Mouse (Mus musculus) ES-E14 (cell line): ENCODE results near the gene Olfr54. TPM values are rescaled to one million over a fixed set of nuclear protein-coding genes. Genes with fewer than 3 reads are reported as not detected.

Source experiments
- DNase-seq: peaks from one replicate; pipeline ENCODE4 v3.0.0-alpha.2; 2013; ENCODE audit warnings: low read depth, low spot score
- H3K27ac ChIP-seq: 2 replicates; pipeline ENCODE4 v1.5.1; 2012; ENCODE audit warnings: low read depth, mild to moderate bottlenecking, low read length, moderate library complexity, mixed read lengths; ENCODE audit not compliant: poor library complexity, insufficient read depth, severe bottlenecking
- H3K36me3 ChIP-seq: 2 replicates; pipeline ENCODE4 v1.6.1; 2012; ENCODE audit warnings: mild to moderate bottlenecking, low read length, moderate library complexity, mixed read lengths; ENCODE audit not compliant: control insufficient read depth, poor library complexity, insufficient read depth, severe bottlenecking
- H3K4me1 ChIP-seq, 2 experiments: fragments of 150-350 bp in 1 of 2; sonication (generic) in 1 of 2; 2 replicates each; pipeline ENCODE4 v1.6.1; 2012; ENCODE audit warnings: low read length in 2 of 2, mild to moderate bottlenecking in 1 of 2, mixed read lengths in 1 of 2; ENCODE audit not compliant: control insufficient read depth in 2 of 2, insufficient read depth in 2 of 2, poor library complexity in 1 of 2
- H3K4me3 ChIP-seq, 2 experiments: fragments of 150-350 bp in 1 of 2; sonication (generic) in 1 of 2; 2 replicates each; pipeline ENCODE4 v1.5.1; 2012; ENCODE audit warnings: low read length in 2 of 2, low read depth in 1 of 2, mild to moderate bottlenecking in 1 of 2, mixed read lengths in 1 of 2; ENCODE audit not compliant: insufficient read depth in 1 of 2, poor library complexity in 1 of 2, severe bottlenecking in 1 of 2
- H3K9ac ChIP-seq: 2 replicates; pipeline ENCODE4 v1.6.1; 2012; ENCODE audit warnings: low read depth, mild to moderate bottlenecking, low read length, mixed read lengths; ENCODE audit not compliant: poor library complexity, insufficient read depth, severe bottlenecking
- H3K9me3 ChIP-seq: fragments of 150-350 bp; sonication (generic); 2 replicates; pipeline ENCODE4 v1.6.1; 2012; ENCODE audit warnings: low read depth, mild to moderate bottlenecking, low read length; ENCODE audit not compliant: control insufficient read depth, insufficient read depth
- CHD2 ChIP-seq: IDR thresholded peaks from 2 replicates; pipeline ENCODE4 v1.6.1; 2014; ENCODE audit warnings: mild to moderate bottlenecking, low read depth, low read length, inconsistent platforms
- HCFC1 ChIP-seq: IDR thresholded peaks from 2 replicates; pipeline ENCODE4 v1.6.1; 2012; ENCODE audit warnings: low read length, inconsistent platforms, borderline replicate concordance; ENCODE audit not compliant: insufficient read depth
- MAFK ChIP-seq: IDR thresholded peaks from 2 replicates; pipeline ENCODE4 v1.6.1; 2014; ENCODE audit warnings: mild to moderate bottlenecking, low read depth, low read length, inconsistent platforms; ENCODE audit not compliant: insufficient read depth
- ZC3H11A ChIP-seq: IDR thresholded peaks from 2 replicates; pipeline ENCODE4 v1.6.1; 2012; ENCODE audit warnings: low read depth, mild to moderate bottlenecking, inconsistent platforms, low read length, borderline replicate concordance
- ZNF384 ChIP-seq: IDR thresholded peaks from 2 replicates; pipeline ENCODE4 v1.6.1; 2012; ENCODE audit warnings: low read depth, low read length, inconsistent platforms
- in situ Hi-C, 2 experiments: fragments of 600-800 bp; cut with MboI; formaldehyde crosslinking; loops; one replicate each; pipeline ENCODE4 v1.15.1; 2025; ENCODE audit warnings: low sequenced_read_pairs in 2 of 2, inconsistent platforms in 1 of 2; ENCODE audit not compliant: unreplicated experiment in 2 of 2
- total RNA-seq: library from RNA; depleted of rRNA; stranded (reverse); fragments of 300-350 nt; gene quantifications from 2 replicates; pipeline ENCODE4 v1.2.3, GENCODE M21; 2012; rRNA removed

Olfr54 gene
- not detected in 2 replicates for total RNA-seq

- Histone ChIP-seq H3K4me3 (no peak within 1 kb of the TSS), H3K4me1 (peaks cover 0 to 4% of the 10 kb centered on the region in 2 experiments; a peak in 1 of 4 replicates), H3K36me3 (no peaks in the 10 kb centered on the region), H3K9ac (no peak within 1 kb of the TSS), H3K9me3 (no peaks in the 10 kb centered on the region), H3K27ac (no peak within 1 kb of the TSS)
- no peak for DNase-seq
- in situ Hi-C loops, result no loop called here
- TF ChIP-seq CHD2 (no peak), ZNF384 (no peak), HCFC1 (no peak), ZC3H11A (no peak), MAFK (no peak)
Measured at GRCm38 (mm10) chr11:51013936-51014335, at the start of gene Olfr54. TSS of gene Olfr54 (plus strand) at chr11:51014236.

GRCm38 (mm10) chr11:50964886-50965285 is 49.1 kb upstream of the Olfr54 start:
- Histone ChIP-seq H3K9me3 (no peaks in the 10 kb centered on the region), H3K4me3 (no peak overlapping the region), H3K36me3 (no peaks in the 10 kb centered on the region), H3K4me1 (no peaks in the 10 kb centered on the region), H3K9ac (no peak overlapping the region), H3K27ac (no peak overlapping the region)
- no peak for DNase-seq
- TF ChIP-seq HCFC1 (no peak), MAFK (no peak), ZC3H11A (no peak), CHD2 (no peak), ZNF384 (no peak)
- in situ Hi-C loops, result no loop called here

GRCm38 (mm10) chr11:50966230-50966629 is 47.8 kb upstream of the Olfr54 start, which contains the start of gene Olfr1378:
TSS of gene Olfr1378 (plus strand) at chr11:50966530.
- no peak for DNase-seq
- no peaks in the 10 kb centered on the region for H3K4me1 ChIP-seq
- in situ Hi-C loops, result no loop called here
- TF ChIP-seq MAFK (no peak), ZNF384 (no peak), ZC3H11A (no peak), HCFC1 (no peak)
- no peak within 1 kb of the TSS for H3K27ac ChIP-seq
- no peaks in the 10 kb centered on the region for H3K9me3 ChIP-seq
- H3K4me3 ChIP-seq, result no peak within 1 kb of the TSS
- H3K36me3 ChIP-seq, result no peaks in the 10 kb centered on the region
- H3K9ac ChIP-seq, result no peak within 1 kb of the TSS

GRCm38 (mm10) chr11:50977216-50977615 is 36.8 kb upstream of the Olfr54 start:
- in situ Hi-C loops, result no loop called here
- H3K36me3 ChIP-seq, result no peaks in the 10 kb centered on the region
- TF ChIP-seq MAFK, result no peak
- TF ChIP-seq CHD2, result no peak
- no peak for TF ChIP-seq ZC3H11A
- TF ChIP-seq ZNF384, result no peak
- TF ChIP-seq HCFC1, result no peak
- DNase-seq, result peak; percentile 36
- no peak overlapping the region for H3K4me3 ChIP-seq
- no peak overlapping the region for H3K9ac ChIP-seq
- H3K27ac ChIP-seq, result no peak overlapping the region
- H3K4me1 ChIP-seq, result no peaks in the 10 kb centered on the region
- no peaks in the 10 kb centered on the region for H3K9me3 ChIP-seq

- in situ Hi-C loops, result no loop called here
- Histone ChIP-seq H3K4me3 (no peak within 1 kb of the TSS), H3K27ac (no peak within 1 kb of the TSS), H3K9me3 (no peaks in the 10 kb centered on the region), H3K36me3 (no peaks in the 10 kb centered on the region), H3K9ac (no peak within 1 kb of the TSS), H3K4me1 (no peaks in the 10 kb centered on the region)
- TF ChIP-seq CHD2 (no peak), HCFC1 (no peak), MAFK (no peak), ZNF384 (no peak), ZC3H11A (no peak)
- no peak for DNase-seq
Measured at GRCm38 (mm10) chr11:50981667-50982066, 32.4 kb upstream of the Olfr54 start, which contains the start of gene Olfr1377. TSS of gene Olfr1377 (plus strand) at chr11:50981967.
